ENCODE assay signal across 7 mouse cellular contexts in the genomic region with DNA sequence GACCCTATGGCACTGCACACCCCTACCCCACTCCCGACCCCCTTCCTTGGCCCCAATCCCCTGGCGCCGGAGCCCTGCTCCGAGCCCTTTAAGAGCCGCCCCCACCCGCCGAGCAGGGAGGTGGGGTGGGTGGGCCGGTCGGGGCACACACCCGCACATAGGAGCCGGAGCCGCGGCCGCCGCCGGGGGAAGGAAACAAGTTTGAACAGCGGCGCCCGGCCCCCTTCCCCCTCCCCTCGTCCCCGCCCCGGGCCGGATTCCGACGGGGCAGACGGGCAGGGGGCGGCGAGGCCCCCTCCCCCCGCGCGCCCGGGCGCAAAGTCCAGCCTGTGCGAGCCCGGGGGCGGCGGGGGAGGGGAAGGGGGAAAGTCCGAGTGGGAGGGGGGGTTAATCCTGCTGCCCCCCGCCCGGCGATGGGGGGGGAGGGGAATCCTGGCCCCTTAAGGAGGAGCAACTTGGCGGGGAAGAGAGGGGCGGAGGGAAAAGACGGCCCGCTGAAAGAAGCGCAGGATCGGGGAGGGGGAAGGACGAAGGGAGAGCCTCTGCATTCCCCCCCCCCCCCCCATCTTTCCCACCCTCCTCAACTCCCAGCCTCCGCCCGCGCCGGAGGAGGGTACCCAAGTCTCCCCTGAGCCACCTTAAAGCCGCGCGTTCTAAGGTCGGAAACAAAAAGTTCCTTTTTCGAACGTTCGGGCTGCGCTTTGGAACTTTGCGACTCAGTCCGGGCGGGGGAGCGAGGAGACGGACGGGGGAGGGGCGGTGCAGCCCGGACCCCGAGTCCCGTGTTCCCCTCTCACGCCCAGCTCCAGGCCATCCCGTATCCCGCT. TPM values are rescaled to one million over a fixed set of nuclear protein-coding genes. Genes with fewer than 3 reads are reported as not detected.
A peak's percentile ranks its signal among the peaks of the same experiment; 100 is the strongest.
DNase-seq lines count a peak whose midpoint lies in the region; ATAC-seq and TF ChIP-seq lines count a peak whose summit lies in the region.

No protein-coding gene starts in this region.

- peak overlapping the region; percentile 97 for H3K27ac ChIP-seq in gastrocnemius, adult 2 months
- H3K27ac ChIP-seq in hindbrain, embryonic 16.5 days (ENCODE audit: low read depth, low read length) = peak overlapping the region; percentile 91
- H3K27ac ChIP-seq in small intestine, adult 2 months (ENCODE audit: insufficient read depth, low read depth, low read length) = peak overlapping the region; percentile 87

- TF ChIP-seq POLR2A in small intestine, adult 2 months (IDR thresholded peaks at IDR 0.05; ENCODE audit: low read depth, low read length) = no peak

- no peaks in the 10 kb centered on the region for H3K27me3 ChIP-seq in hindbrain, embryonic 16.5 days (replicated peaks; ENCODE audit: control insufficient read depth, insufficient read depth, low read length)
- H3K27me3 ChIP-seq in small intestine, adult 2 months (ENCODE audit: control insufficient read depth, insufficient read depth, low read length) = no peaks in the 10 kb centered on the region

- ATAC-seq in hindbrain, embryonic 16.5 days = peak; percentile 35

- peaks cover 47% of the 10 kb centered on the region for H3K4me1 ChIP-seq in hindbrain, embryonic 16.5 days (ENCODE audit: control insufficient read depth, insufficient read depth, low read depth, low read length)
- H3K4me1 ChIP-seq in small intestine, adult 2 months (ENCODE audit: control insufficient read depth, insufficient read depth, insufficient read length, low read length) = peaks cover 14% of the 10 kb centered on the region

- DNase-seq in T-cell, adult 2 months (ENCODE audit: low spot score) = peak; percentile 66
- DNase-seq in cerebellum, postnatal 10 days = peak; percentile 81 to 84
- peak; percentile 90 for DNase-seq in gastrocnemius, adult 2 months
- peak; percentile 79 for DNase-seq in left cerebral cortex, postnatal 4 days
- DNase-seq in mesoderm, embryonic 11.5 days (ENCODE audit: low read depth, low spot score) = peak; percentile 87

- H3K4me3 ChIP-seq in gastrocnemius, adult 2 months = peak overlapping the region; percentile 95
- peak overlapping the region; percentile 86 for H3K4me3 ChIP-seq in hindbrain, embryonic 16.5 days (ENCODE audit: low read length)
- peak overlapping the region; percentile 82 for H3K4me3 ChIP-seq in small intestine, adult 2 months (ENCODE audit: low read depth, low read length)

- H3K9ac ChIP-seq in hindbrain, embryonic 16.5 days (ENCODE audit: low read depth, low read length) = peak overlapping the region; percentile 79

- TF ChIP-seq CTCF in gastrocnemius, adult 2 months (IDR thresholded peaks at IDR 0.05) = no peak
- TF ChIP-seq CTCF in small intestine, adult 2 months (IDR thresholded peaks at IDR 0.05; ENCODE audit: extremely low read depth, insufficient read length, insufficient replicate concordance, low read depth, low read length) = no peak

- under 1% methylated on average over 37 of the region's 73 CpGs for WGBS in hindbrain, embryonic 16.5 days
- WGBS in small intestine, adult 2 months = 2% methylated on average over 64 of the region's 73 CpGs

- H3K9me3 ChIP-seq in hindbrain, embryonic 16.5 days (ENCODE audit: control insufficient read depth, low read length) = no peaks in the 10 kb centered on the region

- intact Hi-C loops in gastrocnemius, adult 2 months (cut with DNase I) = no loop called here
- intact Hi-C loops in left cerebral cortex, postnatal 4 days (cut with DNase I) = no loop called here

- no peaks in the 10 kb centered on the region for H3K36me3 ChIP-seq in hindbrain, embryonic 16.5 days (ENCODE audit: control insufficient read depth, insufficient read depth, low read length)
- H3K36me3 ChIP-seq in small intestine, adult 2 months (ENCODE audit: control insufficient read depth, insufficient read depth, low read length) = peaks cover 11% of the 10 kb centered on the region

- H3K4me2 ChIP-seq in hindbrain, embryonic 16.5 days (ENCODE audit: low read length) = peak overlapping the region; percentile 99

RNA-seq across cellular contexts. Expression of a gene that starts 1.0 kb away (rescaled TPM):
- 1 to 10 TPM; 5.4 to 7.4 TPM for total RNA-seq in gastrocnemius, adult 2 months (2021)
- 3.7 and 4.3 TPM in 2 replicates for polyA plus RNA-seq in hindbrain, embryonic 16.5 days (2015; fragmentation: Nextera tagmentation; extraction: Ambion mirVana)
- 10 to 100 TPM; 29.4 to 36.1 TPM for total RNA-seq in left cerebral cortex, postnatal 4 days (2021)
- polyA plus RNA-seq in small intestine, adult 2 months (2012; rRNA removed) = 15.8 and 37.1 TPM in 2 replicates

RNA-seq across cellular contexts. Expression of a gene that starts 11.9 kb away (rescaled TPM):
- 10 to 100 TPM; 74.1 to 77.4 TPM for total RNA-seq in gastrocnemius, adult 2 months (2021)
- polyA plus RNA-seq in hindbrain, embryonic 16.5 days (2015; fragmentation: Nextera tagmentation; extraction: Ambion mirVana) = 13.0 and 16.4 TPM in 2 replicates
- total RNA-seq in left cerebral cortex, postnatal 4 days (2021) = 100 to 1,000 TPM; 195 to 197 TPM
- polyA plus RNA-seq in small intestine, adult 2 months (2012; rRNA removed) = 77.7 and 163 TPM in 2 replicates

RNA-seq across cellular contexts. Expression of a gene that starts 18.0 kb away (rescaled TPM):
- total RNA-seq in gastrocnemius, adult 2 months (2021) = 10 to 100 TPM; 37.0 to 40.4 TPM
- polyA plus RNA-seq in hindbrain, embryonic 16.5 days (2015; fragmentation: Nextera tagmentation; extraction: Ambion mirVana) = 31.0 and 36.4 TPM in 2 replicates
- total RNA-seq in left cerebral cortex, postnatal 4 days (2021) = 100 to 1,000 TPM; 324 to 333 TPM
- polyA plus RNA-seq in small intestine, adult 2 months (2012; rRNA removed) = 35.6 and 65.6 TPM in 2 replicates

RNA-seq across cellular contexts. Expression of a gene that starts 28.3 kb away (rescaled TPM):
- total RNA-seq in gastrocnemius, adult 2 months (2021) = 1 to 10 TPM; 5.5 to 6.1 TPM
- 1.6 and 1.8 TPM in 2 replicates for polyA plus RNA-seq in hindbrain, embryonic 16.5 days (2015; fragmentation: Nextera tagmentation; extraction: Ambion mirVana)
- total RNA-seq in left cerebral cortex, postnatal 4 days (2021) = 1 to 10 TPM; 6.5 to 7.8 TPM
- 5.8 and 8.7 TPM in 2 replicates for polyA plus RNA-seq in small intestine, adult 2 months (2012; rRNA removed)

RNA-seq across cellular contexts. Expression of a gene that starts 29.1 kb away (rescaled TPM):
- total RNA-seq in gastrocnemius, adult 2 months (2021) = 1 to 10 TPM; 9.3 to 9.4 TPM
- 14.2 and 14.8 TPM in 2 replicates for polyA plus RNA-seq in hindbrain, embryonic 16.5 days (2015; fragmentation: Nextera tagmentation; extraction: Ambion mirVana)
- total RNA-seq in left cerebral cortex, postnatal 4 days (2021) = 10 to 100 TPM; 15.1 to 16.8 TPM
- polyA plus RNA-seq in small intestine, adult 2 months (2012; rRNA removed) = 44.2 and 135 TPM in 2 replicates

Comparison
In these comparisons a context has a peak if more than half of its experiments do, and no peak if none do; other contexts are left out.
1. Peak in every context shown above with its lines: DNase-seq, ATAC-seq, H3K4me3 ChIP-seq and H3K27ac ChIP-seq.
2. RNA of a gene that starts 18.0 kb away (total RNA-seq): 324 to 333 TPM in left cerebral cortex, postnatal 4 days; 37.0 to 40.4 TPM in gastrocnemius, adult 2 months; every median in the first group is over 4 times any median in the second.